Mouse (Mus musculus): ENCODE data around the gene Ddx46. TPM values are rescaled to one million over a fixed set of nuclear protein-coding genes. Genes with fewer than 3 reads are reported as not detected.
"Not testable (repeated sequence)": the region's sequence is repeated elsewhere in the genome, so short reads cannot be mapped to it uniquely, and the experiment has no call there.

The Ddx46 gene
- polyA plus RNA-seq, 1 experiment from 2014 or later: 43.2 TPM

DNA sequence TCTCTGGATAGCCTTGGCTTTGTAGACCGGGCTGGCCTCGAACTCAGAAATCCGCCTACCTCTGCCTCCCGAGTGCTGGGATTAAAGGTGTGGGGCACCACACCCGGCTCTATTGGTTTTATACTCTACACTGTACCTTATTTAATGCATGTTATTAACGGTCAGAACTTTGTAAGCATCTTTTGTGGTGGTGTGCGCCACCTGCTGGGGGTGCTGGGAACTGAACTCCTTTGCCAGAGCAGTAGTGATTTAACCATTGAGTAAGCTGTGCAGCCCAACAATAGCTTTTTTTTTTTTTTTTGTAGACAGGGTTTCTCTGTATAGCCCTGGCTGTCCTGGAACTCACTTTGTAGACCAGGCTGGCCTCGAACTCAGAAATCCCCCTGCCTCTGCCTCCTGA is 5.7 kb downstream of the Ddx46 start:
- not testable (repeated sequence) for H3K4me3 ChIP-seq; H3K27me3 ChIP-seq; H3K4me2 ChIP-seq; ATAC-seq (ENCODE audit: insufficient number of reproducible peaks, insufficient read depth, low FRiP score, low TSS enrichment, low read depth); H3K9me3 ChIP-seq; H3K27ac ChIP-seq; H3K9ac ChIP-seq
- H3K4me1 ChIP-seq: peaks cover 10% of the 10 kb centered on the region
- H3K36me3 ChIP-seq: peaks cover 57% of the 10 kb centered on the region
- 53% methylated on average over 8 of the region's 8 CpGs for WGBS

DNA sequence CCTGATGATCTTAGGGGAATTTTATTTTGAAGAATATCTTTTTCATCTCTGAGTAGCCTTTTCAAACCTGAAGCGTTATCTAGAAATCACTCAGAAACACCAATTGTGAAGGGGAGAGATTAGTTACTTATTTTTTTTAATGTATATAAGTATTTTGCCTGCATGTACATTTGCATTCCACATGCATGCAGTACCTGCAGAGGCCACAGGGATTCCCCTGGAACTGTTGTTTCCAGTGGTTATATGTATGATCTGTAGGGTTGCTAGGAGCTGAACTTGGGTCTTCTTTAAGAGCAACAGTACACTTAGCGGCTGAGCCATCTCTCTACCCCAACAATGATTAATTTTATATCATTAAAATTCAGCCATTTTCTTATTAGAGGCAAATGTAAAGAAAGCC is 9.7 kb downstream of the Ddx46 start:
- no peak for ATAC-seq (ENCODE audit: insufficient number of reproducible peaks, insufficient read depth, low FRiP score, low TSS enrichment, low read depth)
- H3K9me3 ChIP-seq: no peaks in the 10 kb centered on the region

DNA sequence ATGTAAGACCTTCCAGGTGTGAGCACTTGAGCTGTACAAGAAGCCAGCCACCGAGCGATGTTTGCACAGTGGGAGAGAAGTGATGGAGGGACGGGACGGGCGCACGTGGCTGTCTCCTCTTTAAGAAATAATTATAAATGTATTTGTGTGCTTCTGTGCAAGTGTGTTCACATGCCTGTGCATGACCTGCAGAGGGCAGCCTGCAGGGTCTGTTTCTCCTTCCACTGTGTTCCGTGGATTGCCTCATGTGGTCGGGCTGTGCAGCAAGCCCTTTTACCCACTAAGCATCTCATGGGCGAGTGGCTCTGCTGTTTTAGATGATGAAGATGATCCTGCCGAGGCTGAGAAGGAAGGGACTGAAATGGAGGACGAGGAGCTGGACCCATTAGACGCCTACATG is 15.3 kb downstream of the Ddx46 start:
- Histone ChIP-seq H3K4me3 (no peak overlapping the region), H3K27ac (no peak overlapping the region), H3K27me3 (no peaks in the 10 kb centered on the region), H3K4me2 (no peak overlapping the region), H3K36me3 (peaks cover 100% of the 10 kb centered on the region), H3K9ac (no peak overlapping the region), H3K4me1 (no peaks in the 10 kb centered on the region), H3K9me3 (no peaks in the 10 kb centered on the region)
- WGBS: 89% methylated on average over 12 of the region's 12 CpGs
- ATAC-seq (ENCODE audit: insufficient number of reproducible peaks, insufficient read depth, low FRiP score, low TSS enrichment, low read depth): no peak

More for the DNA sequence above, 9.7 kb downstream of the Ddx46 start:
- 88% methylated on average over 2 of the region's 2 CpGs for WGBS
- H3K36me3 ChIP-seq: peaks cover 77% of the 10 kb centered on the region
- H3K9ac ChIP-seq: no peak overlapping the region
- H3K4me1 ChIP-seq: no peaks in the 10 kb centered on the region
- no peaks in the 10 kb centered on the region for H3K27me3 ChIP-seq
- no peak overlapping the region for H3K4me3 ChIP-seq
- no peak overlapping the region for H3K4me2 ChIP-seq
- no peak overlapping the region for H3K27ac ChIP-seq

DNA sequence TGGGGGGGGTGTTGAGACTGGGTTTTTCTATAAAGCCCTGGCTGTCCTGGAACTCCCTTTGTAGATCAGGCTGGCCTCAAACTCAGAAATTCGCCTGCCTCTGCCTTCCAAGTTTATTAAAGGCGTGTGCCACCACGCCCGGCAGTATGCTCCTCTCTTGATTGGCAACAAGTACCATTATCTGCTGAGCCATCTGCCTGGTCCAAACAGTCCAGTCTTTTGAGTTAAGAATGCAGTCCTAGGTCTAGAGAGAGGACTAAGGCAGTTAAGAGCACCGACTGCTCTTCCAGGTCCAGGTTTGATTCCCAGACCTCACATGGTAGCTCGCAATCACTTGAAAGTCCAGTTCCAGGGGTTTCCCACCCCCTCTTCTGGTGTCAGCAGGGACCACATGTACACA is 16.2 kb downstream of the Ddx46 start:
- peaks cover 100% of the 10 kb centered on the region for H3K36me3 ChIP-seq

DNA sequence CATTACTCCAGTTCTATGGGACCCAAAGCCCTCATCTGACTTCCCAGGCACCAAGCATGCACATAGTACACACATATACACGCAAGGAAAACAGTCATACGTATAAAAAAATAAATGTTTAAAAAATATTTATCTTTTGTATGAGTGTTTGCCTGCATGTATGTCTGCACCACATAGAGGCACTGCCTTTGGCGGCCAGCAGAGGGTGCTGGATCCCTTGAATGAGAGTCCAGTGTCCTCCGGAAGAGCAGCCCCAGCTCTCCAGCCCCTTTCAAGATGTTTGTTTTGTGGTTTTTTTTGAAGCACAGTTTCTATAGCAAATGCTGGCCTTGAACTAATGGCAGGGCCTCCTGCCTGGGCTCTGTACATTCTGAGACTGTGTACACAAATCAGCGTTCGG is 33.7 kb downstream of the Ddx46 start:
- Histone ChIP-seq H3K9ac (no peak overlapping the region), H3K4me2 (no peak overlapping the region), H3K9me3 (no peaks in the 10 kb centered on the region), H3K4me3 (no peak overlapping the region), H3K27ac (no peak overlapping the region), H3K4me1 (no peaks in the 10 kb centered on the region), H3K27me3 (no peaks in the 10 kb centered on the region), H3K36me3 (peaks cover 92% of the 10 kb centered on the region)
- ATAC-seq (ENCODE audit: insufficient number of reproducible peaks, insufficient read depth, low FRiP score, low TSS enrichment, low read depth): no peak
- 80% methylated on average over 6 of the region's 6 CpGs for WGBS

More for the DNA sequence above, 16.2 kb downstream of the Ddx46 start:
- Histone ChIP-seq H3K9me3 (no peaks in the 10 kb centered on the region), H3K9ac (no peak overlapping the region), H3K4me2 (no peak overlapping the region), H3K27ac (no peak overlapping the region), H3K4me3 (no peak overlapping the region), H3K27me3 (no peaks in the 10 kb centered on the region), H3K4me1 (no peaks in the 10 kb centered on the region)
- WGBS: 90% methylated on average over 6 of the region's 6 CpGs
- no peak for ATAC-seq (ENCODE audit: insufficient number of reproducible peaks, insufficient read depth, low FRiP score, low TSS enrichment, low read depth)

DNA sequence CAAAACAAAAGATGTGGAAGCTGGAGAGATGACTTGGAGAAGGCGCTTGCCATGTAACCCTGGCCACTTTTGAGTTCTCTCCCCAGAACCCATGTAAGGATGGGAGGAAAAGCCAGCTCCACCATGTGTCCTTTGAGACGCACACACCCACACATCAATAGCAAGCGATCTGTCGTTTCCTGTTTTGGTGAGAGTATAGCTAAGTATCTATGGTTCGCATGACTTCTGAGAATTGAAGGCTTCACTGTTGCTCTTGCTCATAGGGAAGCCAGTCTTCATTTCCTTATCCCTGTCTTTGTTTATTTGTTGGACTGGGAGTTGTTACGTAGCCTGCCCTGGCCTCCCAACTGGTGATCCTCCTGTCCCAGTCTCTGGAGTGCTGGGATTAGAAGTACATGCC is 37.9 kb downstream of the Ddx46 start:
- WGBS: 95% methylated on average over 6 of the region's 6 CpGs
- Histone ChIP-seq H3K4me3 (no peak overlapping the region), H3K27me3 (no peaks in the 10 kb centered on the region), H3K4me2 (no peak overlapping the region), H3K9me3 (no peaks in the 10 kb centered on the region), H3K27ac (no peak overlapping the region), H3K9ac (no peak overlapping the region), H3K36me3 (peaks cover 89% of the 10 kb centered on the region), H3K4me1 (no peaks in the 10 kb centered on the region)
- no peak for ATAC-seq (ENCODE audit: insufficient number of reproducible peaks, insufficient read depth, low FRiP score, low TSS enrichment, low read depth)

DNA sequence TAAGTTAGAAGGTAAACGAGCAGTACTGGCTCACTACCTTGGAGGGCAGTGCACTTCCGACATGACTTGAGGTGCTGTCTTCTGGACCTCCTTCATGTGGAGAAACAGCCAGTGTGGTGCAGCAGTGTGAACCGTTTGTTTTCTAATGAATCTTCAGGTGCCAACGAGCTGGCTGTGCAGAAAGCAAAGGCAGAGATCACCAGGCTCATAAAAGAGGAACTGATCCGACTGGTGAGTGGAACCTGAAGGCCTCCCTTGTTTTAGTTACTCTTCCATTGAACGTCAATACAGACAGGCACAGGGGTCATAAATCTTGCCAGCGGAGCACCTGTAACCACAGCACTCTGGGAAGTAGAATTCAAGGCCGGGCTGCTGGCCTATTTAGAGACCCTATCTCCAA is 42.5 kb downstream of the Ddx46 start:
- Histone ChIP-seq H3K9me3 (no peaks in the 10 kb centered on the region), H3K4me3 (no peak overlapping the region), H3K27me3 (no peaks in the 10 kb centered on the region), H3K9ac (no peak overlapping the region), H3K36me3 (peaks cover 85% of the 10 kb centered on the region), H3K4me2 (no peak overlapping the region), H3K27ac (no peak overlapping the region), H3K4me1 (no peaks in the 10 kb centered on the region)
- ATAC-seq (ENCODE audit: insufficient number of reproducible peaks, insufficient read depth, low FRiP score, low TSS enrichment, low read depth): no peak
- WGBS: 90% methylated on average over 8 of the region's 8 CpGs

DNA sequence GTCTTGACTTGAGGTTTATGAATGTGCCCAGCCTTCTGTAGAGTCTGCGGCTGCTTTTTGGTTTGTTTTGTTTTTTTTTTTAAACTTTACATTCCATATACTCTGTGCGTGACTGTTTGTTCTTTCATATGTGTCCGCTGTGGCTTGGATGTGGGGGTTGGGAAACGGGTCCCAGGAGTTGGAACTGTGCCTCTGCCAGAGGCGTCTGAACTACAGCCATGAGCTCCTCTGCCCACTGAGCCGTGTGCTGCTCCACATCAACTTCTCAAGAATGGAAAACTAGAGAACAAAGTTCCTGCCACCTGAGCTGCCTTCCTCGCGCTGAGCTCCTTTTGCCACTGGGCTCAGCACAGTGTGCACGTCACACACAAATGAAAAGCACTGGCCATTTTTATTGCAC is 47.4 kb downstream of the Ddx46 start:
- H3K27ac ChIP-seq: no peak overlapping the region
- ATAC-seq (ENCODE audit: insufficient number of reproducible peaks, insufficient read depth, low FRiP score, low TSS enrichment, low read depth): no peak
- H3K4me3 ChIP-seq: no peak overlapping the region
- WGBS: 82% methylated on average over 9 of the region's 9 CpGs
- no peak overlapping the region for H3K9ac ChIP-seq
- no peaks in the 10 kb centered on the region for H3K9me3 ChIP-seq
- no peaks in the 10 kb centered on the region for H3K4me1 ChIP-seq
- H3K27me3 ChIP-seq: no peaks in the 10 kb centered on the region
- peaks cover 46% of the 10 kb centered on the region for H3K36me3 ChIP-seq
- H3K4me2 ChIP-seq: no peak overlapping the region

DNA sequence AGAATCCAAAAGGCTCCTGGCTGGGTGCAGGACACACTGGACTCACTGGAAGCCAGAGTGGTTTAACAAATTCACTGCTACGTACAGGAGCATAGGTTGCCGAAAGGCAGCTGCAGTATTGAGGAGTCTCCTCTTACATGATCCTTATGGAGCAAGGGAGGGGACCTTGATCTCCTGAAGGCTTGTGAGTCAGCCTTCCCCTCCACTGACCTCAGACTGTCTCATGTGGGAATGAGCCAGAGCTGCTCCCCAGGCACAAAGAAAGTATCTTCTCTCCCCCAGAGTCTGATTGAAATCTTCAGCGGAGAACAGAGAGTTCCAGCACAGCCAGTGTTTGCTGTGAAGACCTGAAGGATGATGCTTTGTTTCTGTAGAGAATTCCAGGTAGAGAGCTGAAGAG is 48.8 kb downstream of the Ddx46 start:
- peaks cover 32% of the 10 kb centered on the region for H3K36me3 ChIP-seq
- no peak overlapping the region for H3K27ac ChIP-seq
- H3K4me2 ChIP-seq: no peak overlapping the region
- ATAC-seq (ENCODE audit: insufficient number of reproducible peaks, insufficient read depth, low FRiP score, low TSS enrichment, low read depth): no peak
- no peak overlapping the region for H3K4me3 ChIP-seq
- WGBS: 92% methylated on average over 3 of the region's 3 CpGs
- H3K9me3 ChIP-seq: no peaks in the 10 kb centered on the region
- no peak overlapping the region for H3K9ac ChIP-seq
- H3K27me3 ChIP-seq: no peaks in the 10 kb centered on the region
- H3K4me1 ChIP-seq: no peaks in the 10 kb centered on the region

DNA sequence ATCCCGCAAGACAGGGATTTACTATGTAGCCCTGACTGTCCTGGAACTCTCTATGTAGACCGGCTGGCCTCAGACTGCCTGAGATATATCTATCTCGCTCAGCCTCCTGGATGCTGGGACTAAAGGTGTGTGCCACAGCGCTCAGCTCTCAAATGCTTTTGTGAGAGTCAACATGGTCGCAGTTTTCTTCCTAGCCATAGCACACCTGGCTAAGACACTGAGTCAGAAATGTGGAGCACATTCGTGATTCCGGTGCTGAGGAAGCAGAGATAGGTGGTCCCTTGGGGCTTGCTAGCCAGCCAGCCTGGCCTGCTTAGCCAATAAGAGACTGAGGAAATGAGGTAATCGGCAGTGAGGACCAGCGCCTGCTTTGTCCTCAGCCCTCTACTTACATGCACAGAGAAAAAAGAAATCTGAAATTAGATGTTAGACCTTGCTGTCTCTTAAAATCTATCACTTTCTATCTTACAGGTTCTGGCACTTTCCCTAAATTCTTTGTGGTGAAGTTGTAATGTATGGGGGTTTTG is 51.3 kb downstream of the Ddx46 start:
- Histone ChIP-seq H3K9ac (no peak overlapping the region), H3K27ac (no peak overlapping the region), H3K4me2 (no peak overlapping the region), H3K9me3 (no peaks in the 10 kb centered on the region), H3K36me3 (peaks cover 10% of the 10 kb centered on the region; the same call in 1 of the 2 replicates), H3K27me3 (no peaks in the 10 kb centered on the region), H3K4me3 (no peak overlapping the region), H3K4me1 (no peaks in the 10 kb centered on the region)
- ATAC-seq (ENCODE audit: insufficient number of reproducible peaks, insufficient read depth, low FRiP score, low TSS enrichment, low read depth): no peak
- 55% methylated on average over 9 of the region's 9 CpGs for WGBS

DNA sequence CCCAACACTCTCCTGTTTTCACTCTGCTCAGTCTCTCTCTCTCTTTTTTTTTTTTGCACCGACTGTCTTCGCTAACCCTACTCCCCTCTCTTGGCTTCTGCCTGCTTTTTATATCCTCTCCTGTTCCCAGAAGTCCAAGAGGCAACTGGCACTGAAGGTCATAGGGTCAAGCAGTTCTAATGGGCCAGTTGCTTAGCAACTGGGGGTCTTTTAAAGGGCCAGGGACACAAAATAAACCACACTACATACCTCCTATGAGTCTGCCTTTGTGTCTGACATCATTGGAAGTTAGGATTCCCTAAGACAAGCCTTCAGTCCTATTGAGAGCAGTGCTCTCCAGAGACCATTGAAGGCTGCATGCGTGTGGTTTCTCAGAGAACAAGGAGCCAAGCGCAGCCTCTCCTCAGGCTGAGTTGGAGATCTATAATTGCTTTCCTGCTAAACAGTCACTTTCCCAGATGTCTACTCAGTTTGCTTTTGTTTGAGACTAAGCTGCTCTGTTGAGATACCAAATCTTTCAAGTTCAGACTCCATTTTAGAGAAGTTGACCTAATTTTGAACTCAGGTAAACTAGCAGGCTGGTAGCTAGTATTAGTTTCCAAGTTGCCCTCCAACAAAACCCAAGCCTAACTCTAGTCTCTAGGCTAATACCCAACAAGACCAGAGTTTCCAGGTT is 53.2 kb downstream of the Ddx46 start:
- 30% methylated on average over 4 of the region's 4 CpGs for WGBS
- Histone ChIP-seq H3K4me3 (no peak overlapping the region), H3K4me2 (no peak overlapping the region), H3K36me3 (0 out of 2 replicates have a peak, but pooled peaks cover 4% of the 10 kb centered on the region), H3K27me3 (no peaks in the 10 kb centered on the region), H3K9me3 (no peaks in the 10 kb centered on the region), H3K4me1 (peaks cover 4% of the 10 kb centered on the region; the same call in 1 of the 2 replicates), H3K27ac (no peak overlapping the region), H3K9ac (no peak overlapping the region)
- no peak for ATAC-seq (ENCODE audit: insufficient number of reproducible peaks, insufficient read depth, low FRiP score, low TSS enrichment, low read depth)

DNA sequence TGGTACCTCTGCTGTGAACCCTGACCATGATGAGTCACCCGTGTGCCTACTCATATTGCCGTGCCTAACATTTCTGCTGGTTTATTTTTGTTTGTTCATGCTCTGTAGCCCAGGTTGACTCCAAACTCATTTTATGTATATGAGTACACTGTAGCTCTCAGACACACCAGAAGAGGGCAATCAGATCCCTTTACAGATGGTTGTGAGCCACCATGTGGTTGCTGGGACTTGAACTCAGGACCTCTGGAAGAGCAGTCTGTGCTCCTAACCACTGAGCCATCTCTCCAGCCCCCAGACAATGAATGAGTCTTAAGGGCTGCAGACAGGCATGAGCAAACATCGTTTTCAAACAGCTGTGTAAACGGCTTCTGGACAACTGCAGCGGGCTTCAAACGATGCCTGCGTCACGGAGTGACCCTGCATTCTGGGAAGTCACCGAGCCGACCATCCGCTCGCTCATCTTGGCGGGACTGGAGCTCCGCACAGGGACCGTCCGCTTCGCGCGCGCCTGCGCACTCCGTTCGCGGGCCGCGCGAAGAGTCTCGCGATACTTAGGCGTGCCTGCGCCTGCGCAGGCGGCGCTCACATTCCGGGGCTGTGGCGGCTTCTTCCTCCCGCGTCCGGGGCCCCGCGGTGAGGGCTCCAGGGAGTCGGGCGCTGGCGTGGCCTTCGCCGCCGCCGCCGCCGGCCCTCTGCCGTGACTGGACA is 57.9 kb downstream of the Ddx46 start, which contains the start of gene B230219D22Rik:
Gene B230219D22Rik, plus strand, starts transcription at position 590 of the 708 bp plus-strand sequence.
- peak within 1 kb of the TSS; percentile 94 for H3K4me3 ChIP-seq
- WGBS: 2% methylated on average over 51 of the region's 51 CpGs
- H3K4me1 ChIP-seq: peaks cover 24% of the 10 kb centered on the region

More for the DNA sequence above, 57.9 kb downstream of the Ddx46 start, which contains the start of gene B230219D22Rik:
- H3K27me3 ChIP-seq: no peaks in the 10 kb centered on the region
- peak within 1 kb of the TSS; percentile 100 for H3K9ac ChIP-seq
- H3K36me3 ChIP-seq: no peaks in the 10 kb centered on the region
- H3K4me2 ChIP-seq: peak within 1 kb of the TSS; percentile 77
- ATAC-seq (ENCODE audit: insufficient number of reproducible peaks, insufficient read depth, low FRiP score, low TSS enrichment, low read depth): peak; percentile 95
- H3K27ac ChIP-seq: peak within 1 kb of the TSS; percentile 98
- H3K9me3 ChIP-seq: no peaks in the 10 kb centered on the region
